Mouse (Mus musculus) frontal cortex, postnatal 10 days (tissue): Measurements from ENCODE around the gene Slfn1.
"Not testable (repeated sequence)": the region's sequence is repeated elsewhere in the genome, so short reads cannot be mapped to it uniquely, and the experiment has no call there.

ENCODE experiments used
- DNase-seq, 2 experiments: peaks; one replicate each; pipeline ENCODE4 v3.0.0; 2022; ENCODE audit warnings: low spot score in 2 of 2, mixed read lengths in 1 of 2

The Slfn1 gene

GRCm38 (mm10) chr11:83116597-83117227, at the start of gene Slfn1:
Gene Slfn1 (plus strand): TSS chr11:83116849.
- DNase-seq: no peak

- DNase-seq: no peak
Measured at GRCm38 (mm10) chr11:83067982-83068694, 48.5 kb upstream of the Slfn1 start.

- no peak for DNase-seq
Measured at GRCm38 (mm10) chr11:83070321-83070970, 46.2 kb upstream of the Slfn1 start.

- DNase-seq: peak in 1 of 2 experiments; percentile 23
Measured at GRCm38 (mm10) chr11:83077714-83078422, 38.8 kb upstream of the Slfn1 start.

- DNase-seq: no peak
Measured at GRCm38 (mm10) chr11:83078423-83079140, 38.1 kb upstream of the Slfn1 start.

- DNase-seq: no peak
Measured at GRCm38 (mm10) chr11:83079487-83080199, 37.0 kb upstream of the Slfn1 start.

GRCm38 (mm10) chr11:83082741-83083473, 33.7 kb upstream of the Slfn1 start:
- no peak for DNase-seq

GRCm38 (mm10) chr11:83084161-83084560, 32.5 kb upstream of the Slfn1 start:
- no peak for DNase-seq

GRCm38 (mm10) chr11:83084761-83085160, 31.9 kb upstream of the Slfn1 start:
- DNase-seq: no peak

- no peak for DNase-seq
Measured at GRCm38 (mm10) chr11:83115138-83115537, 1.5 kb upstream of the Slfn1 start.

GRCm38 (mm10) chr11:83118056-83118455, 1.4 kb downstream of the Slfn1 start:
- no peak for DNase-seq

- DNase-seq: no peak
Measured at GRCm38 (mm10) chr11:83121131-83121685, 4.6 kb downstream of the Slfn1 start.

- no peak for DNase-seq
Measured at GRCm38 (mm10) chr11:83123198-83123597, 6.5 kb downstream of the Slfn1 start.

- no peak for DNase-seq
Measured at GRCm38 (mm10) chr11:83124906-83125305, 8.3 kb downstream of the Slfn1 start.

- DNase-seq: not testable (repeated sequence)
Measured at GRCm38 (mm10) chr11:83125633-83126032, 9.0 kb downstream of the Slfn1 start.

- DNase-seq: not testable (repeated sequence)
Measured at GRCm38 (mm10) chr11:83137253-83137652, 20.6 kb downstream of the Slfn1 start.

- not testable (repeated sequence) for DNase-seq
Measured at GRCm38 (mm10) chr11:83148939-83149338, 32.3 kb downstream of the Slfn1 start.
